Mouse (Mus musculus) G1E (cell line): Measurements from ENCODE around the gene Plcb2. TPM values are rescaled to one million over a fixed set of nuclear protein-coding genes. Genes with fewer than 3 reads are reported as not detected.
A peak's percentile ranks its signal among the peaks of the same experiment; 100 is the strongest.

Source experiments
- ATAC-seq: 2 replicates; pipeline ENCODE4 v1.8.0; 2016; ENCODE audit warnings: mild to moderate bottlenecking; ENCODE audit not compliant: insufficient number of reproducible peaks, poor library complexity, low FRiP score, severe bottlenecking; ENCODE audit errors: extremely low read depth
- DNase-seq: peaks from one replicate; pipeline ENCODE4 v3.0.0; 2012; ENCODE audit warnings: low spot score
- H3K27me3 ChIP-seq: 2 replicates; pipeline ENCODE4 v1.6.1; 2012; ENCODE audit warnings: mild to moderate bottlenecking, low read length, inconsistent platforms; ENCODE audit not compliant: insufficient read depth
- H3K36me3 ChIP-seq: replicated peaks from 2 replicates; pipeline ENCODE3; 2012; ENCODE audit warnings: mild to moderate bottlenecking, inconsistent platforms
- H3K4me1 ChIP-seq: 2 replicates; pipeline ENCODE4 v1.6.1; 2012; ENCODE audit warnings: low read depth, low read length, inconsistent platforms, mixed read lengths; ENCODE audit not compliant: insufficient read depth
- H3K4me3 ChIP-seq: 2 replicates; pipeline ENCODE4 v1.5.1; 2012; ENCODE audit warnings: low read depth, mild to moderate bottlenecking, inconsistent platforms, low read length, moderate library complexity, mixed read lengths
- H3K9me3 ChIP-seq: replicated peaks from 2 replicates; pipeline ENCODE4 v1.6.1; 2012; ENCODE audit warnings: inconsistent platforms
- CTCF ChIP-seq: IDR thresholded peaks from 2 replicates; pipeline ENCODE4 v1.5.1; 2012; ENCODE audit warnings: low read depth, low read length, inconsistent platforms, mixed read lengths
- GATA1 ChIP-seq: IDR thresholded peaks from 2 replicates; pipeline ENCODE4 v1.6.1; 2012; ENCODE audit warnings: borderline replicate concordance, low read length, inconsistent platforms, mixed read lengths
- GATA2 ChIP-seq: IDR thresholded peaks from 2 replicates; pipeline ENCODE4 v1.6.1; 2012; ENCODE audit warnings: low read depth, low read length, inconsistent platforms, borderline replicate concordance
- POLR2AphosphoS5 ChIP-seq: IDR thresholded peaks from 2 replicates; pipeline ENCODE4 v1.6.1; 2012; ENCODE audit warnings: low read depth, low read length, inconsistent platforms; ENCODE audit not compliant: insufficient replicate concordance
- TAL1 ChIP-seq: conservative IDR thresholded peaks from 2 replicates; pipeline ENCODE4 v1.6.1; 2012; ENCODE audit warnings: low read depth, low read length, inconsistent platforms, mixed read lengths
- polyA plus RNA-seq: library from polyadenylated mRNA; stranded (reverse); fragments of >175 nt; gene quantifications from 2 replicates; pipeline ENCODE4 v1.2.3, GENCODE M21; 2012
- total RNA-seq, 2 experiments: library from RNA; stranded (forward) in 1 of 2; stranded (reverse) in 1 of 2; fragments of 200-1000 nt in 1 of 2; fragments of >200 nt in 1 of 2; fragmentation: Nextera tagmentation in 1 of 2; gene quantifications; 2 replicates each; pipeline ENCODE4 v1.2.3; 2014 to 2017

Plcb2 gene
- total and polyA plus RNA-seq, 3 experiments = 4.5 to 30.6 (median 8.5) TPM

- no peak for TF ChIP-seq POLR2AphosphoS5
- TF ChIP-seq GATA1 = no peak
- TF ChIP-seq TAL1 = no peak
- TF ChIP-seq GATA2 = no peak
- no peak for TF ChIP-seq CTCF
- peaks cover 14% of the 10 kb centered on the region for H3K27me3 ChIP-seq
- peaks cover 51% of the 10 kb centered on the region for H3K36me3 ChIP-seq
- ATAC-seq (no peak), DNase-seq (no peak)
- no peaks in the 10 kb centered on the region for H3K9me3 ChIP-seq
- no peak overlapping the region for H3K4me3 ChIP-seq
- H3K4me1 ChIP-seq = peaks cover 30% of the 10 kb centered on the region
These were observed 24.5 kb upstream of the Plcb2 start for GRCm38 (mm10) chr2:118752792-118753108.

- Histone ChIP-seq H3K36me3 (peaks cover 57% of the 10 kb centered on the region), H3K4me3 (no peak overlapping the region)
- ATAC-seq = no peak
These were observed 23.9 kb upstream of the Plcb2 start for GRCm38 (mm10) chr2:118751896-118752791.

GRCm38 (mm10) chr2:118750476-118750875 is 22.2 kb upstream of the Plcb2 start:
- Histone ChIP-seq H3K4me3 (no peak overlapping the region), H3K27me3 (no peaks in the 10 kb centered on the region), H3K9me3 (no peaks in the 10 kb centered on the region), H3K36me3 (peaks cover 57% of the 10 kb centered on the region), H3K4me1 (peaks cover 44% of the 10 kb centered on the region)
- TF ChIP-seq GATA1 = no peak
- no peak for TF ChIP-seq GATA2
- TF ChIP-seq CTCF = no peak
- TF ChIP-seq POLR2AphosphoS5 = no peak
- TF ChIP-seq TAL1 = no peak
- ATAC-seq (no peak), DNase-seq (no peak)

More at GRCm38 (mm10) chr2:118751896-118752791, 23.9 kb upstream of the Plcb2 start:
- DNase-seq = no peak
- Histone ChIP-seq H3K9me3 (no peaks in the 10 kb centered on the region), H3K4me1 (peaks cover 36% of the 10 kb centered on the region), H3K27me3 (peaks cover 9% of the 10 kb centered on the region)
- TF ChIP-seq GATA1 (no peak), CTCF (no peak), TAL1 (no peak), POLR2AphosphoS5 (no peak), GATA2 (no peak)

- H3K9me3 ChIP-seq = no peaks in the 10 kb centered on the region
- H3K27me3 ChIP-seq = no peaks in the 10 kb centered on the region
- peaks cover 54% of the 10 kb centered on the region for H3K4me1 ChIP-seq
- ATAC-seq (no peak), DNase-seq (no peak)
- peaks cover 57% of the 10 kb centered on the region for H3K36me3 ChIP-seq
- no peak overlapping the region for H3K4me3 ChIP-seq
- TF ChIP-seq GATA1 (no peak), GATA2 (no peak), CTCF (no peak), TAL1 (no peak), POLR2AphosphoS5 (no peak)
These were observed 21.2 kb upstream of the Plcb2 start for GRCm38 (mm10) chr2:118749341-118749884.

GRCm38 (mm10) chr2:118747301-118747960 is 19.2 kb upstream of the Plcb2 start:
- ATAC-seq = no peak
- no peaks in the 10 kb centered on the region for H3K9me3 ChIP-seq
- H3K36me3 ChIP-seq = peaks cover 50% of the 10 kb centered on the region
- H3K4me1 ChIP-seq = peaks cover 61% of the 10 kb centered on the region
- H3K27me3 ChIP-seq = peaks cover 2% of the 10 kb centered on the region
- TF ChIP-seq CTCF = no peak
- peak overlapping the region; percentile 93; the same call in 1 of the 2 replicates for H3K4me3 ChIP-seq
- no peak for DNase-seq
